Mouse (Mus musculus): Measurements from ENCODE around the gene Ddx41. TPM values are rescaled to one million over a fixed set of nuclear protein-coding genes. Genes with fewer than 3 reads are reported as not detected.

Gene Ddx41
- total RNA-seq, 2 experiments from 2014 or later, result 9.1 to 12.0 TPM

GRCm38 (mm10) chr13:55510332-55510667, 26.2 kb downstream of the Ddx41 start:
- DNase-seq (ENCODE audit: low spot score), result no peak

DNA sequence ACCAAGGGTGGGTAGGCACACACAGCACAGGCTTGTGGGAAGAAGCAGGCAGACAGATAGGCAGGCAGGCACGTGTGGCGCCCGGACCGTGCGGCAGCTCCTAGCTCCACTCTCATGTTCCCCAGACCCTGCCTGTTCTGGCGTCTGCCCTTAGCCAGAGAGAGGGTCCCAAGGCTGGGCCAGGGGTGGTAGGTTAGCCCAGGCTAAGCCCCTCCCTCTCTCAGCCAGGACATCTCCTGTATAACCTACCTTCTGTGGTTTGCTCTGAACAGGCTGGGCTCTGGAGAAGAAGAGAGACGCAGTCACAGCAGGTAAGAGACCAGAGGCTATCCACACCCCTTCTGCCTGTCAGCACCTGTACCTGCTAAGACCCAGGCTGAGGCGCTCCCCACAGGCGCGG, 27.9 kb downstream of the Ddx41 start:
- no peak for DNase-seq (ENCODE audit: low spot score)

DNA sequence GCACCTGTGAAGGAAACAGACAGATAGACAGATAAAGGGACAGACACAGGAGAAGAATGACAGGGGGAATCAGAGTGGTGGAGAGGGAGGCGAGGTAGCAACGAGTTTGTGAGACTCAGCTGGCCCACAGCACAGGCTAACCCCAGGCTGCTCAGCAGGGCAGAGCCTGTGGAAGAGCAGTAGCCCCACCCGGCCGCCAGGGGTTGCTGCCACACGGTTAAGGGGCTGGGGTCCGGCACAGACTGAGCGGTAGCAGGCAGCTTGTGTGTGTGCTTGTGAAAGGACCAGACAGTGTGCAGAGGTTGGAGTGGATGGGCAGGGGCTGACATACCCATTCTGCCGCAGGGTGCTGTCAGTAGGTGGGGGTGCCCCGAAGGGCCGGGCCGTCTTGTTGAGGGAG, 28.6 kb downstream of the Ddx41 start:
- DNase-seq (ENCODE audit: low spot score), result no peak

DNA sequence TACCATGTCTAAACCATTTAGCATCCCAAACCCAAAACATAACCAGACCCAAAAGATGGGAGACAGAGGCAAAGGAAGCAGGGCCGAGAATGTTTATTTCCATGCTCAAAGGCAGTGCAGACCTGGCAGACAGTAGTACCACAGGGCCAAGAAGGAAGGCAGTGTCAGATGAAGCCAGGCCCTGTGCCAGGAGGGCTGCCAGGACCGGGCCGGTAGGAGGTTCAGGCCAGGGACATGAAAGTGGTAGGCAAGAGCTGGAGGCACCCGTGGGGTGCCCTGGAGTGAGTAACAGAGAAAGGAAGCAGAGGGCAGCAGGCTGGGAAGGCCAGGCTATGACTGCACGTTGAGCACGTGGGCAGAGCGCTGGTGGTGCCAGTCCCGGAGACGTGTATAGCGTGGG, 29.8 kb downstream of the Ddx41 start:
- peak; percentile 65 for DNase-seq (ENCODE audit: low spot score)

- DNase-seq (ENCODE audit: low spot score), result no peak
These were observed 30.6 kb downstream of the Ddx41 start for GRCm38 (mm10) chr13:55505810-55506209.

- no peak for DNase-seq (ENCODE audit: low spot score)
These were observed 32.1 kb downstream of the Ddx41 start for GRCm38 (mm10) chr13:55504390-55504789.

DNA sequence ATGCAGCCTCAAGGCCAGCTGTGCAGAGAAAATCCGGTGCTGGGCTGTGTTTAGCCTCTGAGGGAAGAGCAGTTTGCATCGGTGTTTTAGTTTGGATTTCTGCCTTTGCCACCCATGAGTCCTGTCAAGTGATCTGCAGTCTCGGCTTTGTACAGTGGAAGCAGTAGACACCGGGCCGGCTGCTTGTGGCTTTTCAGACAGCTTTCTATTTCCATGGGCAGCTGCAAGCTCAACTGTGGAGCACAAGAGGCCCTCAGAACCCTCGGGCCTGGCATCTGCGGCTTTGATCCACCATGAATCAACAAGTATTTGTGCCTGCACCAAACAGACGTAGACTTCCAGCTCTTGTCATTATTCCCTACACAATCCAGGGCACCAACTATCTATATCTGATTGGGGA, 34.1 kb downstream of the Ddx41 start:
- DNase-seq (ENCODE audit: low spot score), result no peak

DNA sequence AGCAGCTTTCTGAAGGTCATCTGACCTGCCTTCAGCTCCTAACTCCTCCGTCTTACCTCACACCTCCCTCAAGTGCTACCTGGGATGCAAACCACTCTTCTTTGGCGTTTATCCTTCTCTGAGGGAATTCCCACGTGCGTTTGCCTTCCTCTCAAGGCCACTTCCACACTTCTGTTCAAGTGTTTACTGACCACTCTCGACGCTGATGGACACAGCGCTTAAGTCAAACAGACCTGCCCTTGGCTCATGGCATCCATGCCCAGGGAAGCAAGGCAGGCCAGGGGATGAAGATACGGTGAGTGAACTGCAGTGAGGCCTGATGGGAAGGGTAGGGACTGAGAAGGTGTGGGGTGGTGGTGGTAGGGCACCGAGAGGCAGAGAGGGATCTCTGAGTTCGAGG, 35.9 kb downstream of the Ddx41 start:
- DNase-seq (ENCODE audit: low spot score), result no peak

GRCm38 (mm10) chr13:55498906-55499305, 37.6 kb downstream of the Ddx41 start:
- no peak for DNase-seq (ENCODE audit: low spot score)

DNA sequence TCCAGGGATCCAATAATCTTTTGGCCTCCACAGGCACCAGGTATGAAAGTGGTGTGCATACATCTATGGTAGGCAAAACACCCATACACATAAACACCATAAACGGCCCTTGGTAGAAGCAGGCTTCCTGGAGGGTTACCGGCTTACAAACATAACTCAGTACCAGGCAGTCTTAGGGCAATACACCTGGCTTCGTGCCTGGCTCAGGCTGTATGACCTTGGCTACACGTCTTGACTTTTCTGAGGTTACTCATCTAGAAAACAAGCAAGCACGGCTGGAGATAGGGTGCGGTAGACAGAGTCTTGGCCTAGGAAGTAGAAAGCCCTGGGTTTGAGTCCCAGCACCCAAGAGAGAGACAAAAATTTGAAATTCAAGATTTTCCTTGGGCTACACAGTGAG, 39.8 kb downstream of the Ddx41 start:
- DNase-seq (ENCODE audit: low spot score), result peak; percentile 56

DNA sequence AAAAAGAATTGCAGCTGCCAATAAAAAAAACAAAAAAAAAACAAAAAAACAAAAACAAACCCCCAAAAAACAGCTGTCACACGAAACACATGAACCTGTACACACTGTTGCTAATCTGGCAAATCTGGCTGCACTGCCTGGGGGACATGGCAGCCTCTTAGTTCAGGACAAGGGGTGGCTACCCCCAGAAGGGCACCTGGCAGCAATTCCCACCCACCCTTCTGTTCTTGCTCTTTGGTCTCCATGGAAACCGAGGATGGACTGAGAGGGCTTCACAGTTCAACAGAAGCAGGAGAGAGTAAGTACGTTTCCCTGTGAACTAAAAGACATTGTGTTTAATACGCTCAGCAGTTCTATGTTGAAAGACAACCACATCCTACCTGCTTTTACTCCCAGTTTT, 40.8 kb downstream of the Ddx41 start:
- DNase-seq (ENCODE audit: low spot score), result no peak

DNA sequence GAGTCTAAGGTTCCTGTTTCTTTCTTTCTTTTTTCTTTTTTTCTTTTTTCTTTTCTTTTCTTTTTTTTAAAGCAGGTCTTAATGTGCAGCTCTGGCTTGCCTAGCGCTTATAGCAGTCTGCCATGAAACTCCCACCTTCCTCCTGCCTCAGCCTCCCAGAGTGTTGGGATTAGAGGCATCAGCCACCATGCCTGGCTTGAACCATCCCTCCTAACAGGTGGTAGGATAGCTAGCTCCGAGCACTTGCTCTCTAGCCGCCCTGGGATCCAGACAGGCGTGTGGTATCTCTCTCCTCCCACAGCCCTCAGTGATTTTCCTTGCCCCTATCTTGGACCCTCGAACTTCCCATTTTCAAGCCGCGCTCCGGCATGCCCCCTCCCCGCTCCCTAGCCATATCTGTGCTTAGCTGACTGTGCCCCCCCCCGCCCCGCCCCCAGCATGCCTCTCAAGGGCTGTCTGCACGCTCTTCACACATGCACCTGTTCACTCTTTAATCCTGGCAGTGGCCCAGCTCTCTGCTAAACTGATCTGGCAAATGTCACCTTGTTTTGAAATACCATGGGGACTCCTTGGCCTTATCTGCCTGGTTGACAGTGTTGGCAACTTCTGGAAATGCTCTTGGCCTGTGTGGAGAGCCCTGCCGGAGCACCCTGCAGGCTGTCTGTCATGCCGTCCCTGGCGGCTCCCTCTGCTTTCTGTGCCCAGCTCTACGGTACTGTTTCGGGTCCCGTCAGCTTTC, 41.4 kb downstream of the Ddx41 start:
- peak; percentile 75 for DNase-seq (ENCODE audit: low spot score)

DNA sequence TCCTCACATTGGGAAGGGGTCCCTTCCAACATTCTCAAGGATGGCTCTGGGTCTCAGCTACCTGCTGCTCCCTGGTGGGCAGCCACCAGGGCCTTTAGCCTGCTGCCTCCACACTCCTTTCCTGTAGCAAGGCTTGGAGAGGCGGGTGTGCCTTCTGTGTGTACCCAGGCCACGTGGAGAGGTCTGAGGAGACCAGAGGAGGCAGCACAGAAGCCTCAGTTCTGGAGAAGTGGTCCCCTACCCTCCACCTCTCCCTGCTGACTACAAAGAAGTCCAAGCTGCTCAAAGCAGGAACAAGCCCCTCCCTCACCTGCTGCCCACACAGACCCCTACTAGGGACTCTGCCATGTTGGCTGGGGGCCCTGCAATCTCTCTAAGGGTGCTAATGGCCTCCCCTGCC, 42.2 kb downstream of the Ddx41 start:
- DNase-seq (ENCODE audit: low spot score), result no peak

DNA sequence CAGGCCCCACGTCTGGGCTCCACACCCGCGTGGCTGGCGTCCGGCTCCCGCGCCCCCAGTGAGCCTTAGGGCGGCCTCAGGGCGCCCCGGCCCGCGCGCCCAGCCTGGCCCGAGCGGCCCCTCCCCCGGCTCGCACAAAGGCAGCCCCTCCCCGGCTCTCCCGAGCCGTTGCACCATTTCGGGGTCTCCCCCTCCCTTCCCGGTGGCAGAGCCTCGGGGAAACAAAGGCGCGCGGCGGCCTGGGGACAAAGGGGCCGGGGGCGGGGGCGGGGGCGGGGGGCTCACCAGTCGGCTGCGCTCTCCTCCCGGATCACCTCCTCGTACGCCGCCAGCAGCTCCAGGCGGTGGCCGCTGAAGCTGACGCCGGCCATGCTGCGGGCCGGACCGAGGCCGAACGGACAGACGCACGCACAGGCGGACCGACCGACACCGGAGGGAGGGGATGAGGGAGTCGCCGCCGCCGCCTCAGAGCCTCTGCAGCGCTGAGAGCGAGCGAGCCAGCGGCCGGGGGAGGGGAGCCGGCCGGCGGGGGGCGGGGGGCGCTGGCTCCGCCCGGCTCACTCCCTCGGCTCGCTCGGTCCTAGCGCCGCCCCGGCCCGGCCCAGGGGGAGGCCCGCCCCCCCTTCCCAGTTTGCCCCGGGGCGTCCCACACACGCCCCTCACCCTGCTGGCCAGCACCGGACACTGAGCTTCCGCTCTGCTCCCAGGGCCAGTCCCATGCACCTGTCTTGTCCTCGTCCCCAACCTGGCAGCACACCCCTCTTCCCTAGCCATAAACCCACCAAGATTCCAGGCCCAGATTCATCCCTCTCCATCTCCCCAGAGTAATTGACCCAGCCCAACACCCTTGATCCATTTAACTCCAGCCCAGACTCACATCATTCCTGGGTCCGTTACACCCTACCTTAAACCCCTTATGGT, 48.6 kb downstream of the Ddx41 start, which contains the start of gene Dbn1:
TSS of gene Dbn1 (minus strand) at position 534 of the 921 bp plus-strand sequence.
- no peak for DNase-seq (ENCODE audit: low spot score)

- no peak for DNase-seq (ENCODE audit: low spot score)
These were observed 49.4 kb downstream of the Ddx41 start for GRCm38 (mm10) chr13:55486916-55487577.

DNA sequence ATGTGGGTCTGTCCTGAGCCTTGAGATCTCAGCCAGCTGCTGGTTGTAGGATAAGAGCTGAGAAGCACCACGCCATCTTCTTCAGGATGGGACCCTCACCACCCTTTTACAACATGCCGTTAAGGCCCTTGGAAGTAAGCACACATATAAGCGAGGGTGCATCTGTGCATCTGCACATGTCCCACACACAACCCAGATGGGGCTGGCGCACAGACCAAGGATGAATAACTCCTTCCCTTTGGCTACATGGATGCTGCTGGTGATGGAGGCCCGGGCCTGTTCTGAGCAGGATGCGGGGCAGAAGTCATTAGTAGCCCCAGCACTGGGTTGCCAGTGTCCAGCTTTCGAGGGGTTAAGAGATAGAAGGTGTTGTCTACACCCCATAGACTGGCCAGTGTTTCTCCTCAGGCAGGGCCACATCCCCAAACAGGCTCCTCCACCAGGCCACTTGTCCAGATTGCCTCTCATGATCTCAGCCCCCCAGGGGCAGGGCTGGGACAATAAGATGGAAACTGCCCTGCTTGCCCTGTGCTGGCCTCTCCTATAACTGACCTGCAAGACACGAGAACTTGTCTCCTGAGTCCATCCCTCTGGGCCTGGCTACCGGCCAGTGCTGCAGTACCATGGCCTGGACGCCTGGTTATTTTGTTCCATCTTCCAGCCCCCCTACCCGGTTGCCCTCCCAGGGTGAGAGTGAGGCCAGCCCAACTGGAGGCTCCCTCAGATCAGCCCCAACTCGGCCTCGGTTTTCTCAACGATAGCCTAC, 50.2 kb downstream of the Ddx41 start:
- DNase-seq (ENCODE audit: low spot score), result no peak

GRCm38 (mm10) chr13:55484520-55485088, 51.9 kb downstream of the Ddx41 start:
- DNase-seq (ENCODE audit: low spot score), result no peak

GRCm38 (mm10) chr13:55483593-55483992, 52.9 kb downstream of the Ddx41 start:
- DNase-seq (ENCODE audit: low spot score), result no peak

DNA sequence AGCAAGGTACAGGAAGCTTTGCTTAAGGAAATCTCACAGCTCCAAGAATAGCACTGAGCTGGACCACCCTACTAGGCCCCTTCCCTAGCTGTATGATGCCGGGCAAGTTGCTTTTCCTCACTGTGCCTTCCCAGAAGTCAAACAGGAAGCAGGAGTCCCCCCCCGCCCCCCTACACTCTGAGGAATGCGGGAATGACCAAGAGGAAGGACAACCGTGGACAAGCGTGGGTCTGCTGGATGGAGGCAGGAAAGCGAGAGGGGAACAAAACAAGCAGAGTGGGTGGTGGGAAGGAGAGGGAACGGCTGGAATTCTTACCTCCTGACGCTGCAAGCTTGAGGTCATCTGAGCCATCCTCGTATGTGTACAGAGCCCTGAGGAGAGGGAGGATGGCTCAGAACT, 53.4 kb downstream of the Ddx41 start:
- no peak for DNase-seq (ENCODE audit: low spot score)

GRCm38 (mm10) chr13:55482542-55482941, 53.9 kb downstream of the Ddx41 start:
- DNase-seq (ENCODE audit: low spot score), result no peak
